Mouse (Mus musculus) testis, adult 2 months (tissue): ENCODE measurements around the gene Grid1. TPM values are rescaled to one million over a fixed set of nuclear protein-coding genes. Genes with fewer than 3 reads are reported as not detected.

Source experiments
- H3K27ac ChIP-seq: fragments of 200-500 bp; 2 replicates; pipeline ENCODE4 v1.5.1; 2012; ENCODE audit warnings: low read depth, low read length; ENCODE audit not compliant: control insufficient read depth, insufficient read depth
- H3K27me3 ChIP-seq: fragments of 200-500 bp; 2 replicates; pipeline ENCODE4 v1.6.1; 2012; ENCODE audit warnings: mild to moderate bottlenecking, low read length, moderate library complexity; ENCODE audit not compliant: control insufficient read depth, insufficient read depth
- H3K36me3 ChIP-seq: fragments of 200-500 bp; 2 replicates; pipeline ENCODE4 v1.6.1; 2012; ENCODE audit warnings: mild to moderate bottlenecking, low read length; ENCODE audit not compliant: control insufficient read depth, insufficient read depth
- H3K4me1 ChIP-seq: fragments of 200-500 bp; 2 replicates; pipeline ENCODE4 v1.6.1; 2012; ENCODE audit warnings: low read length; ENCODE audit not compliant: control insufficient read depth, insufficient read depth
- H3K4me3 ChIP-seq: fragments of 200-500 bp; 2 replicates; pipeline ENCODE4 v1.5.1; 2012; ENCODE audit warnings: low read depth, mild to moderate bottlenecking, low read length, moderate library complexity, mixed read lengths; ENCODE audit not compliant: control insufficient read depth
- CTCF ChIP-seq: fragments of 200-500 bp; IDR thresholded peaks from 2 replicates; pipeline ENCODE4 v1.5.1; 2012; ENCODE audit warnings: low read depth, mild to moderate bottlenecking, inconsistent platforms, low read length, moderate library complexity; ENCODE audit not compliant: control insufficient read depth, insufficient read depth, insufficient replicate concordance
- POLR2A ChIP-seq: fragments of 200-500 bp; IDR thresholded peaks from 2 replicates; pipeline ENCODE4 v1.6.1; 2012; ENCODE audit warnings: low read depth, mild to moderate bottlenecking, inconsistent platforms, low read length, moderate library complexity; ENCODE audit not compliant: control insufficient read depth
- polyA plus RNA-seq: library from polyadenylated mRNA; depleted of rRNA; stranded (reverse); fragments of >200 nt; gene quantifications from 2 replicates; pipeline ENCODE4 v1.2.3, GENCODE M21; 2012

Gene Grid1
- polyA plus RNA-seq, 1 experiment, result 1.4 TPM

DNA sequence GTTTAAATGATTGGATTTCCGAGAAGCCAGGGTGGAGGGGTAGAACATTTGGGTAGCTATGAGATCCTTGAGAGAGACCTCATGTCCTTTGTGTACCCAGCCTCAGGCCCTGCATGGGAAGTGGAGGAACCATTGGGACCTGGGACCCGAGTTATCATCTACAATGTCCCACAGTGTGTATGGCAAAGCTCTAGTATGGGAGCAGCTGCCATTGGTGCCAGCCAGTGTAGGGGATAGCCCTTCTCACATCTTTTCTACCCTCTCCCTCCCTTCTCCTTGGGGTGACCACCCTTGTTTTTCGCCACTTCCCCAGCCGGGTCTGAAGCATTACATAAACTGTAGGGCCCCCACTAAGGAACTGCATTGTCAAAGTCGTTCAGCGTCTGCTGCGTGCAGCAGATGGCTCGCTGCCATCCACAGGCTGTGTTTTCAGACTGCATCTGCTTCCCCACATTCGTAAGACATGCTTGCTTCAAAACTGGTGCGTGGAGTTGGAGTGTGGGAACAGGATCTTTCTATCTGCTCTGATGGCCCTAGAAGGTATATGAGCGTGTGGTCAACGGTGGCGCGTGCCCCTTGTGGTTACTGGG is 124.6 kb downstream of the Grid1 start:
- no peaks in the 10 kb centered on the region for H3K4me1 ChIP-seq
- H3K27me3 ChIP-seq, result no peaks in the 10 kb centered on the region
- no peak overlapping the region for H3K4me3 ChIP-seq
- no peak overlapping the region for H3K27ac ChIP-seq
- no peak for TF ChIP-seq POLR2A
- TF ChIP-seq CTCF, result no peak
- H3K36me3 ChIP-seq, result no peaks in the 10 kb centered on the region

DNA sequence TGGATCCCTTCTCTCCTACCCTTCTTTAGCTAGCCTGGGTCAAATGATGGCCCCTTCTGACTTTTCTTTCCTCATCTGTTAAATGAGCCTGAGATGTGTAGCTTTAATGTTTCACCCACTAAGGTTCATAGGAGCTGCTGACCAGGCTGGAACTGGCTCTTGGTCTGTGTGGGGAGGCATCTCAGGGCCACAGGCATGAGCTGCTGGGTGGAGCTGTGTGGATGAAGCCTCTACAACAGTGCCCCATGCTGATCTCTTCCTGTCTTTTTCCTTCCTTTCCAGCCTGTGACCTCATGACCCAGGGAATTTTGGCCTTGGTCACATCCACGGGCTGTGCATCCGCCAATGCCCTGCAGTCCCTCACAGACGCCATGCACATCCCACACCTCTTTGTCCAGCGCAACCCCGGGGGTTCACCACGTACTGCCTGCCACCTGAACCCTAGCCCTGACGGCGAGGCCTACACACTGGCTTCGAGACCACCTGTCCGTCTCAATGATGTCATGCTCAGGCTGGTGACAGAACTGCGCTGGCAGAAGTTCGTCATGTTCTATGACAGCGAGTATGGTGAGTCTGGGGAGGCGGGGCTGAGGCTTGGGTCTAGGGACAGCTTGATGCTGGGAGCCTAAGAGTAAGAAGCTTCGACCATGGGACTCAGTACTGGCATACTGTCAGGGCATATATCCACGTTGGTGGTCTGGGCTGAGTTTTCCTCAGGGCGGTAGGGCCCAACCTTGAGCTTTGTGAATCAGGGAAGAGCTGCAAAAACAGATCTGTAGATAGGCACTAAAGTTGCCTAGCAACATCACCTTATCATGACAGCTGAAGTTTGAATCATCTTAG is 125.8 kb downstream of the Grid1 start:
- Histone ChIP-seq H3K4me3 (no peak overlapping the region), H3K27ac (no peak overlapping the region), H3K27me3 (no peaks in the 10 kb centered on the region), H3K36me3 (no peaks in the 10 kb centered on the region), H3K4me1 (no peaks in the 10 kb centered on the region)
- TF ChIP-seq CTCF, result no peak
- TF ChIP-seq POLR2A, result no peak

DNA sequence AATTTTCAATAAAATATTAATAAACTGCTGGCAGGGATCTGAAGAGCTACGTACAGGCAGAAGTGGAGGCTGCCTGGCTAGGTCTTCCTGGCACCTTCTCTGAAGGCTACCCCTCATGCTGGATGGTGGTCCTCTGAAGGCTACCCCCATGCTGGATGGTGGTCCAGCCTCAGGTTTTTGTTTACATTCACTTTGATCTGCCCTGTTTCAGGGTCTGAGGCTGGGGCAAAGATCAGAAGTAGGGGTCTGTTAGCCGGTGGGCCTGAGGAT is 126.3 kb downstream of the Grid1 start:
- TF ChIP-seq POLR2A (no peak), CTCF (no peak)
- H3K27me3 ChIP-seq, result no peaks in the 10 kb centered on the region
- no peak overlapping the region for H3K4me3 ChIP-seq
- H3K27ac ChIP-seq, result no peak overlapping the region
- no peaks in the 10 kb centered on the region for H3K36me3 ChIP-seq
- no peaks in the 10 kb centered on the region for H3K4me1 ChIP-seq

DNA sequence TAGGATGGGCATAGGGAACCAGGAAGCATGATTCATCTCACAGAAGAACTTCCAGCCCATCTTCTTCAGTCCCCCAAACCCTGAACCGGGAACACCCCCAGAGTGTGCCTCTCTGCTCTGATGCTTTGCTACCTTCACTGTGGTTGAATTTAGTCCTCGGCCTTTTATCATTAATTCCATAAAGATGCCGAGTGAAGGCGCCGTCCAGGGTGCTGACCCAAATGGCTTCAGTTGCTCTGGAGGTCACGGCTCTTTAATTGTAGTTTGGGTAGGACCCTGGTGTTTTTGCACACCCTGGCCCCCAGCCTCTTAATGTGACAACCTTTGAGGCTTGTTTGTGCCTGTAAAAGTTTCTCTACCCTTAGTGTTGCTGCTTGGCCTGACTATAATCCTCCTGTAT is 128.3 kb downstream of the Grid1 start:
- no peaks in the 10 kb centered on the region for H3K27me3 ChIP-seq
- H3K27ac ChIP-seq, result no peak overlapping the region
- H3K4me1 ChIP-seq, result no peaks in the 10 kb centered on the region
- TF ChIP-seq CTCF, result no peak
- TF ChIP-seq POLR2A, result no peak
- no peaks in the 10 kb centered on the region for H3K36me3 ChIP-seq
- no peak overlapping the region for H3K4me3 ChIP-seq

DNA sequence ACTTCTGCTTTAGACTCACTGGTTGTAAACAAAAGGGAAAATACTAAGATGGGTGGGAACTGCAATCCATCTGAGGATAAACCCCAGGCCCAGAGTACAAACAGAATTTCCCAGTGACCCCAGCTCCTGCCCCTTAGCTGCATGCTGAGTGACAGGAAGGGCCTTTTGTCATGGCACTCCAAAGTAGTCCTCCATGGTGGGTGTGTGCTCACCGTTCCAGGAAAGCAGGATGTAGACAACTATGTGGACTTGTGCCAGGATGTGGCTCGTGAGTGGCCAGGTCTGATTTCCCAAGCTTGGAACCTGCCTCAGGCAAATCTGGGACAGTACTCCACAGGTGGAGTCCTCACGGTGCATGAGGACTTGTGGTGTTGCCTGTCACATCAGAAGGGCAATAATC is 132.4 kb downstream of the Grid1 start:
- H3K4me3 ChIP-seq, result no peak overlapping the region
- no peaks in the 10 kb centered on the region for H3K36me3 ChIP-seq
- H3K27me3 ChIP-seq, result no peaks in the 10 kb centered on the region
- no peak overlapping the region for H3K27ac ChIP-seq
- no peaks in the 10 kb centered on the region for H3K4me1 ChIP-seq
- no peak for TF ChIP-seq POLR2A
- no peak for TF ChIP-seq CTCF

DNA sequence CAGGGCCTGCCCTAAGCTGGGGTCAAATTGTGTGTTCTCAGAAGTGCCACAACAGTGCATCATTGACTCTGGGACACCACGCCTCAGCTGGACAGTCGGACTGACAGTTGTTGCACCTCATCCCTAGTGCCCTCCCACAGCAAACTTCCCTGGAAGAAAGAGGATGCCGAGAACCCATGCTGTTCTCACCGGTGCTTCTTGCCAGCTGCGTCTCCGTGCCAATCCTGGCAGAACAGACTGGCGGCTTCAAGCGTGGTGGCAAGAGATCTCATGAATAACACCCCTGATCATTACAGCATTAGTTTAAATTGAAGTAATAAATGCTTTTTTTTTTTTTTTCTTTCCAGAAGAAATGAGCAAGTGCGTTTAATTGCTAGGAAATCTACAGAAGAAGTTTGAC is 133.7 kb downstream of the Grid1 start:
- H3K36me3 ChIP-seq, result no peaks in the 10 kb centered on the region
- no peak overlapping the region for H3K27ac ChIP-seq
- H3K27me3 ChIP-seq, result no peaks in the 10 kb centered on the region
- TF ChIP-seq POLR2A (no peak), CTCF (no peak)
- no peaks in the 10 kb centered on the region for H3K4me1 ChIP-seq
- no peak overlapping the region for H3K4me3 ChIP-seq

DNA sequence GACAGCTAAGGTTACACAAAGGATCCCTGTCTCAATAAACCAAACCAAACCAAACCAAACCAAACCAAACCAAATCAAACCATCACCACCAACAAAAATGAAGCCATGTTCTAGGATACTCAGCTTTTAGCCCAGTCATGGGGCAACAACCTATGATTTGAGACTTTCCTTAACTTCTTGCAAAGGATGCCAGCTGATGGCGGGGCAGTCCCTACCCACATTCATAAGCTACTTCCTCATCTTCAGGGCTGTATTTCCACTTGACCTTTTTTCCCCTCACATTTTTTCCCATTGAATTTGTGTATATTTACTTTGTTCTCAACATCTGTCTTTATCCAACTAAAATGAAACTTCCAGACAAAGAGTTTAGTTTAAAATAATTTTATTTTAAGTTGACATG is 135.8 kb downstream of the Grid1 start:
- Histone ChIP-seq H3K4me1 (no peaks in the 10 kb centered on the region), H3K4me3 (no peak overlapping the region), H3K27ac (no peak overlapping the region), H3K27me3 (no peaks in the 10 kb centered on the region), H3K36me3 (no peaks in the 10 kb centered on the region)
- TF ChIP-seq POLR2A, result no peak
- no peak for TF ChIP-seq CTCF

DNA sequence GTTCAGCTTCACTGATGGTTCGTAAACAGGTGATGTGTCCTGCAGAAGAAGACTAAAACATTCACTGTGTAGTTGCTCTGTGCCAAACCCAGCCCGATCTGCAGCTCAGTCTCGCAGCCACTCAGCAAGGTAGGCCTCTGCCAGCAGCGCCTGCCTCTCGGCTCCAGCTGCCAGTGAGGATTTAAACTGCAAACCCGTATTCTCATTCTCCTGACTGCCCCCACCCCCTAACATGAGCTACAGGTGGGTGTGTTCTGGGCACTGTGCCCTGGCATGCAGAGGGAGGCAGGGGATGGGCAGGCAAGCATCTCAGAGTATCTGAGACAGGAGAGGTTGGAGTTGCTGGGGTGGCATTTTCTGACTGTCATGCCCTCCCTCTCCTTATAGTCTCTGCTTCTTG is 140.3 kb downstream of the Grid1 start:
- Histone ChIP-seq H3K4me3 (no peak overlapping the region), H3K4me1 (no peaks in the 10 kb centered on the region), H3K27me3 (no peaks in the 10 kb centered on the region), H3K27ac (no peak overlapping the region), H3K36me3 (no peaks in the 10 kb centered on the region)
- no peak for TF ChIP-seq CTCF
- no peak for TF ChIP-seq POLR2A
